Mouse (Mus musculus) brown adipose tissue, adult 24 weeks (tissue): Measurements from ENCODE around the gene Tbkbp1. TPM values are rescaled to one million over a fixed set of nuclear protein-coding genes. Genes with fewer than 3 reads are reported as not detected.

ENCODE experiments used
- polyA plus RNA-seq: library from polyadenylated mRNA; stranded (reverse); fragments of >200 nt; gene quantifications from 2 replicates; pipeline ENCODE4 v1.2.4, GENCODE M21; 2012; ENCODE audit not compliant: missing spikeins, insufficient read depth, insufficient read length

The Tbkbp1 gene
- polyA plus RNA-seq, 1 experiment: 29.8 TPM

Other genes with a start within 250 kb of the Tbkbp1 start
- 19.5 and 27.2 TPM in 2 replicates for gene Cdk5rap3, start 235.0 kb downstream of the Tbkbp1 start, polyA plus RNA-seq
- not detected in 2 replicates for gene Prr15l, start 223.4 kb downstream of the Tbkbp1 start, polyA plus RNA-seq
- 19.8 and 25.7 TPM in 2 replicates for gene Pnpo, start 207.5 kb downstream of the Tbkbp1 start, polyA plus RNA-seq
- 11.8 and 13.1 TPM in 2 replicates for gene Sp2, start 168.5 kb downstream of the Tbkbp1 start, polyA plus RNA-seq
- not detected in 2 replicates for gene Sp6, start 138.1 kb downstream of the Tbkbp1 start, polyA plus RNA-seq
- gene Scrn2, start 121.6 kb downstream of the Tbkbp1 start, polyA plus RNA-seq: 13.1 and 13.4 TPM in 2 replicates
- 1.1 TPM in 1 of 2 replicates, not detected in the other for gene Lrrc46, start 110.1 kb downstream of the Tbkbp1 start, polyA plus RNA-seq
- gene Mrpl10, start 109.9 kb downstream of the Tbkbp1 start, polyA plus RNA-seq: 121 and 122 TPM in 2 replicates
- gene Osbpl7, start 100.9 kb downstream of the Tbkbp1 start, polyA plus RNA-seq: 0.87 and 1.6 TPM in 2 replicates
- 0.75 and 1.1 TPM in 2 replicates for gene Tbx21, start 36.2 kb downstream of the Tbkbp1 start, polyA plus RNA-seq
- gene Kpnb1, start 36.4 kb upstream of the Tbkbp1 start, polyA plus RNA-seq: 40.7 and 57.4 TPM in 2 replicates
- 28.5 and 33.2 TPM in 2 replicates for gene Npepps, start 129.1 kb upstream of the Tbkbp1 start, polyA plus RNA-seq
- 51.3 and 53.2 TPM in 2 replicates for gene Mrpl45, start 164.2 kb upstream of the Tbkbp1 start, polyA plus RNA-seq
- gene Gpr179, start 200.6 kb upstream of the Tbkbp1 start, polyA plus RNA-seq: not detected in 2 replicates
- gene Socs7, start 211.1 kb upstream of the Tbkbp1 start, polyA plus RNA-seq: 5.7 and 6.3 TPM in 2 replicates